9 mouse cellular contexts compared by ENCODE assay signal in the genomic region with DNA sequence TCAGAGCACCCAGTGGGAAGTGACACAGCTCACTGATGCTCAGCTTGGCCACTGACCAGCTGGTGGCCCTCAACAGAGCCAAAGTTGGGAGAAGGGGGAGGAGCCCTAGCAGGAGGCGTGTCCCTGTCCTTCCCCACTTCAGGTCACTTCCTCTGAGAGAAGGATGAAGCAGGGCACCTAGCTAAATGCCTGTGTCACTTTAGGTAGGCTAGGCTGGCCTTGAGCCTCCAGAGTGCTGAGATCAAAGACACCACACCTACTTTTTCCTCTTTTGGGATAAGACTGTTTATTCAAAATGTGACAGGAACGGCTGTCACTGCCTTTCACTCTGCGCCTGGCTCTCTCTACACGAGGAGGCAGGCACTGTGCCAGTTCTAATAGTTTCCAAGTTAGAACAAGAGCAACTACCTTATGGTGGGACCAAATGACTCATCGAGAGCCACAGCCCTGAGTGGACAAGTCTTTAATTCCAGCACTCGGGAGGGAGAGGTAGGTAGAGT. TPM values are rescaled to one million over a fixed set of nuclear protein-coding genes. Genes with fewer than 3 reads are reported as not detected.
A peak's percentile ranks its signal among the peaks of the same experiment; 100 is the strongest.
DNase-seq lines count a peak whose midpoint lies in the region; ATAC-seq lines count a peak whose summit lies in the region.
"Had no signal": no experiment of that assay in that cellular context is flagged by ENCODE, and none has a peak within 500 bp of the region (broad histone marks: within the 10 kb centered on the region; RNA-seq: fewer than 3 reads in every experiment).

No protein-coding gene starts in this region.

- peak; percentile 52 for DNase-seq in urinary bladder, postnatal 25 days (ENCODE audit: low spot score)
- DNase-seq in urinary bladder, adult 2 months (ENCODE audit: low spot score) = no peak
- DNase-seq in heart, postnatal 10 days = peak; percentile 75 to 82
- DNase-seq in layer of hippocampus, postnatal 14 days (ENCODE audit: low spot score in 2 of 2) = peak; percentile 43 to 73
- no peak for DNase-seq in thymus, postnatal 14 days
- no peak for DNase-seq in left cerebral cortex, postnatal 36 days (ENCODE audit: low spot score in 2 of 2)
- DNase-seq in retina, postnatal 1 day = no peak

- no peak for ATAC-seq in cerebellum, adult (ENCODE audit: insufficient number of reproducible peaks, low FRiP score, low TSS enrichment)
- ATAC-seq: forebrain, embryonic 16.5 days had no signal

- intact Hi-C loops in heart, postnatal 10 days (cut with DNase I) = loop anchor here (1.0 to 5.0 kb wide), 3 partner anchors 35 to 180 kb away; no protein-coding TSS in a partner anchor
- intact Hi-C loops in left cerebral cortex, postnatal 36 days (cut with DNase I) = loop anchor here (5.0 kb wide), 1 partner anchor 175 kb away; no protein-coding TSS in a partner anchor

RNA-seq across cellular contexts. Expression of a gene that starts 9.7 kb away (rescaled TPM):
- polyA plus RNA-seq in urinary bladder, adult 2 months (2012; rRNA removed) = 285 and 345 TPM in 2 replicates
- 100 to 1,000 TPM; 173 to 174 TPM for total RNA-seq in heart, postnatal 10 days (2021)
- total RNA-seq in layer of hippocampus, postnatal 14 days (2021) = 100 to 1,000 TPM; 123 to 132 TPM
- 100 to 1,000 TPM; 180 to 203 TPM for total RNA-seq in left cerebral cortex, postnatal 36 days (2021)

RNA-seq across cellular contexts. Expression of a gene that starts 9.8 kb away (rescaled TPM):
- polyA plus RNA-seq in urinary bladder, adult 2 months (2012; rRNA removed) = 368 and 380 TPM in 2 replicates
- total RNA-seq in heart, postnatal 10 days (2021) = 100 to 1,000 TPM; 185 to 188 TPM
- 100 to 1,000 TPM; 159 to 164 TPM for total RNA-seq in layer of hippocampus, postnatal 14 days (2021)
- 100 to 1,000 TPM; 169 to 194 TPM for total RNA-seq in left cerebral cortex, postnatal 36 days (2021)

RNA-seq across cellular contexts. Expression of a gene that starts 10.0 kb away (rescaled TPM):
- 3.6 and 3.8 TPM in 2 replicates for polyA plus RNA-seq in urinary bladder, adult 2 months (2012; rRNA removed)
- 1 to 10 TPM; 2.0 to 2.2 TPM for total RNA-seq in heart, postnatal 10 days (2021)
- total RNA-seq in layer of hippocampus, postnatal 14 days (2021) = 1 to 10 TPM; 2.7 to 4.1 TPM
- 1 to 10 TPM; 1.6 to 1.9 TPM for total RNA-seq in left cerebral cortex, postnatal 36 days (2021)

Comparison
In these comparisons a context has a peak if more than half of its experiments do, and no peak if none do; other contexts are left out.
1. DNase-seq: peak in urinary bladder, postnatal 25 days (single experiment), heart, postnatal 10 days (2 of 2) and layer of hippocampus, postnatal 14 days (2 of 2); none in urinary bladder, adult 2 months (single experiment), thymus, postnatal 14 days (single experiment), left cerebral cortex, postnatal 36 days (0 of 2) and retina, postnatal 1 day (single experiment).